9 mouse cellular contexts compared by ENCODE assay signal in genomic region chr4:139175061-139175971, GRCm38 (mm10). TPM values are rescaled to one million over a fixed set of nuclear protein-coding genes. Genes with fewer than 3 reads are reported as not detected.
DNase-seq lines count a peak whose midpoint lies in the region; ATAC-seq lines count a peak whose summit lies in the region.
"Had no signal": no experiment of that assay in that cellular context is flagged by ENCODE, and none has a peak within 500 bp of the region (broad histone marks: within the 10 kb centered on the region; RNA-seq: fewer than 3 reads in every experiment).

No protein-coding gene starts in this region.

- H3K4me2 ChIP-seq in heart, embryonic 15.5 days = peak overlapping the region; percentile 20; the same call in 1 of the 2 replicates
- H3K4me2 ChIP-seq in limb, embryonic 15.5 days = peak overlapping the region; percentile 8; the same call in 1 of the 2 replicates

- H3K4me1 ChIP-seq in heart, embryonic 15.5 days (replicated peaks) = peaks cover 4% of the 10 kb centered on the region; the same call in 1 of the 2 replicates
- H3K4me1 ChIP-seq in limb, embryonic 15.5 days = peaks cover 19% of the 10 kb centered on the region

- H3K36me3 ChIP-seq in heart, embryonic 15.5 days = no peaks in the 10 kb centered on the region
- no peaks in the 10 kb centered on the region for H3K36me3 ChIP-seq in limb, embryonic 15.5 days

- 0 out of 2 replicates have a peak, but pooled peaks have one; percentile 18 for ATAC-seq in heart, embryonic 15.5 days (replicated peaks; ENCODE audit: insufficient number of reproducible peaks, insufficient read depth, low FRiP score, low read depth)
- no peak for ATAC-seq in limb, embryonic 15.5 days (ENCODE audit: insufficient number of reproducible peaks, low FRiP score, low TSS enrichment, low read depth)

- H3K9me3 ChIP-seq in heart, embryonic 15.5 days (replicated peaks) = no peaks in the 10 kb centered on the region
- no peaks in the 10 kb centered on the region for H3K9me3 ChIP-seq in limb, embryonic 15.5 days

- no peak overlapping the region for H3K9ac ChIP-seq in heart, embryonic 15.5 days
- no peak overlapping the region for H3K9ac ChIP-seq in limb, embryonic 15.5 days

- H3K27me3 ChIP-seq in heart, embryonic 15.5 days = no peaks in the 10 kb centered on the region
- no peaks in the 10 kb centered on the region for H3K27me3 ChIP-seq in limb, embryonic 15.5 days

- H3K4me3 ChIP-seq in heart, embryonic 15.5 days = no peak overlapping the region
- no peak overlapping the region for H3K4me3 ChIP-seq in limb, embryonic 15.5 days
- H3K4me3 ChIP-seq: megakaryocyte, embryonic 14.5 days had no signal

- 55% methylated on average over 20 of the region's 20 CpGs for WGBS in heart, embryonic 15.5 days
- WGBS in limb, embryonic 15.5 days = 39% methylated on average over 20 of the region's 20 CpGs

- H3K27ac ChIP-seq in heart, embryonic 15.5 days = 0 out of 2 replicates have a peak overlapping the region, but pooled peaks have one; percentile 2
- H3K27ac ChIP-seq in limb, embryonic 15.5 days = peak overlapping the region; percentile 67

- DNase-seq in adrenal gland, postnatal 10 days = peak; percentile 54
- DNase-seq in adrenal gland, adult 8-10 months = no peak
- DNase-seq in A20 (ENCODE audit: low read depth, low spot score) = peak; percentile 57
- DNase-seq in right cerebral cortex, postnatal 4 days = no peak
- DNase-seq in c-Kit-positive CD71-positive TER-119-positive erythroid progenitor cells, embryonic 14.5 days (ENCODE audit: low spot score) = no peak
- no peak for DNase-seq in cerebellum, postnatal 4 days (ENCODE audit: low spot score in 2 of 2)

RNA-seq across cellular contexts. Expression of gene Capzb, which starts 17.4 kb away (rescaled TPM):
- total RNA-seq in adrenal gland, postnatal 10 days (2021) = 100 to 1,000 TPM; 323 to 342 TPM
- 100 to 1,000 TPM; 357 to 412 (median 388) TPM for total RNA-seq in adrenal gland, adult 8-10 months (2022)
- 363 and 375 TPM in 2 replicates for polyA plus RNA-seq in heart, embryonic 15.5 days (2015; fragmentation: Nextera tagmentation; extraction: Ambion mirVana)
- 399 and 425 TPM in 2 replicates for polyA plus RNA-seq in limb, embryonic 15.5 days (2015; fragmentation: Nextera tagmentation; extraction: Ambion mirVana)

RNA-seq across cellular contexts. Expression of gene Minos1, which starts 44.4 kb away (rescaled TPM):
- 100 to 1,000 TPM; 572 to 632 TPM for total RNA-seq in adrenal gland, postnatal 10 days (2021)
- total RNA-seq in adrenal gland, adult 8-10 months (2022) = 100 to 1,000 TPM; 273 to 460 (median 363) TPM
- polyA plus RNA-seq in heart, embryonic 15.5 days (2015; fragmentation: Nextera tagmentation; extraction: Ambion mirVana) = 589 and 818 TPM in 2 replicates
- polyA plus RNA-seq in limb, embryonic 15.5 days (2015; fragmentation: Nextera tagmentation; extraction: Ambion mirVana) = 428 and 467 TPM in 2 replicates

Comparison
In these comparisons a context has a peak if more than half of its experiments do, and no peak if none do; other contexts are left out.
1. DNase-seq: peak in adrenal gland, postnatal 10 days (single experiment) and A20 (single experiment); none in adrenal gland, adult 8-10 months (single experiment), right cerebral cortex, postnatal 4 days (single experiment), c-Kit-positive CD71-positive TER-119-positive erythroid progenitor cells, embryonic 14.5 days (single experiment) and cerebellum, postnatal 4 days (0 of 2).